Mouse (Mus musculus): ENCODE data around the gene Gm45261.
A peak's percentile ranks its signal among the peaks of the same experiment; 100 is the strongest.

The Gm45261 gene

GRCm38 (mm10) chr1:80410229-80410973, 50.8 kb downstream of the Gm45261 start:
- no peak for DNase-seq (ENCODE audit: low spot score)

- DNase-seq (ENCODE audit: low spot score), result no peak
These were observed 51.7 kb downstream of the Gm45261 start for GRCm38 (mm10) chr1:80409467-80410105.

GRCm38 (mm10) chr1:80408586-80408985, 52.7 kb downstream of the Gm45261 start:
- peak; percentile 28 for DNase-seq (ENCODE audit: low spot score)

GRCm38 (mm10) chr1:80404196-80404595, 57.1 kb downstream of the Gm45261 start:
- DNase-seq (ENCODE audit: low spot score), result no peak

GRCm38 (mm10) chr1:80403366-80403893, 57.8 kb downstream of the Gm45261 start:
- no peak for DNase-seq (ENCODE audit: low spot score)

- DNase-seq (ENCODE audit: low spot score), result no peak
These were observed 59.3 kb downstream of the Gm45261 start for GRCm38 (mm10) chr1:80401961-80402360.
